Comparison of ENCODE assay signal across 9 mouse cellular contexts in the genomic region with DNA sequence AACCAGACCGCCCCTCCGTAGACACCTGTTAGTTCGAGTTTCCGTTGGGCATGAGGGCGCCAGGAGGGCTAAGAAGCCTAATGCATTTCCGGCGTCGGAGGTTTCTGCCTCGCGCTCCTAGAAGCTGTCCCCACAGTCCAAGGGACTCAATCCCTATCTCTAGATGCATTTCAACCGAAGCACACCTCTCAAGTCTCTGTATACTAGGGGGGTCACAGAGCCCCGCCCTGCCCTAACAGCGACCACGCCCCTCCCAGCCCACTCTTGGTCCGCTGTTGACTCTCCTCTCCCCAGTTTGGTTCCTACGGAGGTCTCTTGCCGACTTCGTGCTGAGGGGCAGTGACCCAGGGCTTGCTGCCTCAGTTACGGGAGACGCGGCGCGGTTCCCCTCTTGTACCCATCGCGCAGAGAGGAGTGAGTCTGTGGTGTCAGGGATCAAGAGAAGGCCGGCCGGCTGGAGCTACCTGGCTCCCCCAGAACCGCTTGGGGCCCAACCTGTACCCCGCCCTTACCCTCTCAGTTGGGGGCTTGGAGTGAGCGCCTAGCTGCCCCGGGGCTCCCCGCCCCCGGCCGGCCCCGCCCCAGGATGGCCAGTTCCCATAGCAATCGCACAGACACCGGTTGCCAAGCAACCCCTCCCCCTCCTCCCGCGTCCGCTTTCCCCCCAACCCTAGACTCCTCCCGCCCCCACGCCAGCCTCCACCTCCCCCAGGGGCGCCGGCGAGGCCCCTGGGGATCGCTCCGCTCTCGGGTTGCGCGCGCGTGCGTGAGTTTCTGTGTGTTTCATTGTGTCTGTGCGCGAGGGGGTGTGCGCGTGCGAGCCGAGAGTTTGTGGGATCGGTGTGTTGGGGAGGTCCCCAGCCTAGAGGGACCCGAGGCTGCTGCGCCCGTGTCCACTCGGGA. TPM values are rescaled to one million over a fixed set of nuclear protein-coding genes. Genes with fewer than 3 reads are reported as not detected.
DNase-seq lines count a peak whose midpoint lies in the region; ATAC-seq and TF ChIP-seq lines count a peak whose summit lies in the region.
"Had no signal": no experiment of that assay in that cellular context is flagged by ENCODE, and none has a peak within 500 bp of the region (broad histone marks: within the 10 kb centered on the region; RNA-seq: fewer than 3 reads in every experiment).

No protein-coding gene starts in this region.

- no peak for TF ChIP-seq POLR2A in heart, adult 2 months (IDR thresholded peaks at IDR 0.05; ENCODE audit: insufficient read depth, low read depth, low read length)

- no peaks in the 10 kb centered on the region for H3K4me1 ChIP-seq in heart, adult 2 months (ENCODE audit: control insufficient read depth, insufficient read depth, low read length)
- peaks cover 34% of the 10 kb centered on the region for H3K4me1 ChIP-seq in limb, embryonic 10.5 days
- peaks cover 51% of the 10 kb centered on the region for H3K4me1 ChIP-seq in neural tube, embryonic 15.5 days

- no peaks in the 10 kb centered on the region for H3K36me3 ChIP-seq in heart, adult 2 months (ENCODE audit: control insufficient read depth, insufficient read depth, low read length)
- H3K36me3 ChIP-seq in limb, embryonic 10.5 days, result no peaks in the 10 kb centered on the region
- peaks cover 13% of the 10 kb centered on the region for H3K36me3 ChIP-seq in neural tube, embryonic 15.5 days
- H3K36me3 ChIP-seq: G1E had no signal

- H3K4me2 ChIP-seq in neural tube, embryonic 15.5 days, result peak overlapping the region; percentile 83

- peak; percentile 53 for ATAC-seq in neural tube, embryonic 15.5 days (ENCODE audit: low FRiP score)
- no peak for ATAC-seq in frontal cortex, adult (ENCODE audit: low TSS enrichment)

- no peaks in the 10 kb centered on the region for H3K9me3 ChIP-seq in limb, embryonic 10.5 days (replicated peaks)
- H3K9me3 ChIP-seq in neural tube, embryonic 15.5 days (replicated peaks), result no peaks in the 10 kb centered on the region

- no peak overlapping the region for H3K27ac ChIP-seq in heart, adult 2 months
- peak overlapping the region; percentile 70; the same call in 1 of the 2 replicates for H3K27ac ChIP-seq in limb, embryonic 10.5 days
- H3K27ac ChIP-seq in neural tube, embryonic 15.5 days (replicated peaks), result peak overlapping the region; percentile 97

- WGBS in heart, adult 2 months, result 2% methylated on average over 64 of the region's 64 CpGs
- 1% methylated on average over 64 of the region's 64 CpGs for WGBS in limb, embryonic 10.5 days
- under 1% methylated on average over 53 of the region's 64 CpGs for WGBS in neural tube, embryonic 15.5 days

- TF ChIP-seq EP300 in heart, adult 2 months (IDR thresholded peaks at IDR 0.05; ENCODE audit: insufficient read depth, low read depth, low read length), result no peak

- intact Hi-C loops in heart, adult 2 months (cut with DNase I), result no loop called here
- intact Hi-C loops in heart, postnatal 10 days (cut with DNase I), result no loop called here

- no peaks in the 10 kb centered on the region for H3K79me2 ChIP-seq in heart, adult 2 months (replicated peaks; ENCODE audit: control insufficient read depth, insufficient read depth, low read length)

- no peak for TF ChIP-seq CTCF in heart, adult 2 months (IDR thresholded peaks at IDR 0.05)

- DNase-seq in heart, adult 2 months, result no peak
- no peak for DNase-seq in heart, postnatal 10 days
- DNase-seq in right cerebral cortex, postnatal 10 days (ENCODE audit: low spot score in 2 of 2), result peak; percentile 88 to 89
- DNase-seq in right cerebral cortex, postnatal 25 days, result no peak
- peak; percentile 72 for DNase-seq in limb, embryonic 10.5 days (ENCODE audit: low spot score)
- DNase-seq in B cell, adult 2 months, result no peak

- H3K9ac ChIP-seq in heart, adult 2 months (ENCODE audit: low read depth, low read length), result no peak overlapping the region
- H3K9ac ChIP-seq in neural tube, embryonic 15.5 days (replicated peaks), result peak overlapping the region; percentile 82

- peaks cover 10% of the 10 kb centered on the region for H3K27me3 ChIP-seq in heart, adult 2 months (ENCODE audit: control insufficient read depth, insufficient read depth, low read length)
- peaks cover 84% of the 10 kb centered on the region for H3K27me3 ChIP-seq in limb, embryonic 10.5 days (ENCODE audit: low read depth, poor library complexity, severe bottlenecking)
- H3K27me3 ChIP-seq in neural tube, embryonic 15.5 days (replicated peaks), result no peaks in the 10 kb centered on the region

- H3K4me3 ChIP-seq in heart, adult 2 months, result peak overlapping the region; percentile 40
- H3K4me3 ChIP-seq in limb, embryonic 10.5 days, result peak overlapping the region; percentile 70
- H3K4me3 ChIP-seq in neural tube, embryonic 15.5 days (replicated peaks), result peak overlapping the region; percentile 78

RNA-seq across cellular contexts. Expression of gene Cacng4, which starts 0.9 kb away (rescaled TPM):
- not detected for total RNA-seq in heart, adult 2 months (2021)
- polyA plus RNA-seq in heart, adult 2 months (2012; rRNA removed), result 0.18 TPM in 1 of 2 replicates, not detected in the other
- total RNA-seq in heart, postnatal 10 days (2021), result under 1 TPM; 0.32 to 0.65 TPM
- polyA plus RNA-seq in limb, embryonic 10.5 days (2016; fragmentation: Nextera tagmentation; extraction: Ambion mirVana), result 0.41 and 1.1 TPM in 2 replicates
- 43.2 and 52.5 TPM in 2 replicates for polyA plus RNA-seq in neural tube, embryonic 15.5 days (2015; fragmentation: Nextera tagmentation; extraction: Ambion mirVana)
- polyA plus RNA-seq: G1E had no signal

Comparison
In these comparisons a context has a peak if more than half of its experiments do, and no peak if none do; other contexts are left out.
1. DNase-seq: peak in right cerebral cortex, postnatal 10 days (2 of 2) and limb, embryonic 10.5 days (single experiment); none in heart, adult 2 months (0 of 2), heart, postnatal 10 days (0 of 2), right cerebral cortex, postnatal 25 days (single experiment) and B cell, adult 2 months (0 of 2).
2. RNA of gene Cacng4, which starts 0.9 kb away (polyA plus RNA-seq): 43.2 to 52.5 TPM in neural tube, embryonic 15.5 days; 0.41 to 1.1 TPM in limb, embryonic 10.5 days and 0.18 TPM in heart, adult 2 months; every median in the first group is over 10 times any median in the second.
3. Peak in every context shown above with its lines, with median percentiles within 50 percentile points of each other: H3K4me3 ChIP-seq.